Mouse (Mus musculus): ENCODE results near the gene Gstt2.

Gstt2 gene

DNA sequence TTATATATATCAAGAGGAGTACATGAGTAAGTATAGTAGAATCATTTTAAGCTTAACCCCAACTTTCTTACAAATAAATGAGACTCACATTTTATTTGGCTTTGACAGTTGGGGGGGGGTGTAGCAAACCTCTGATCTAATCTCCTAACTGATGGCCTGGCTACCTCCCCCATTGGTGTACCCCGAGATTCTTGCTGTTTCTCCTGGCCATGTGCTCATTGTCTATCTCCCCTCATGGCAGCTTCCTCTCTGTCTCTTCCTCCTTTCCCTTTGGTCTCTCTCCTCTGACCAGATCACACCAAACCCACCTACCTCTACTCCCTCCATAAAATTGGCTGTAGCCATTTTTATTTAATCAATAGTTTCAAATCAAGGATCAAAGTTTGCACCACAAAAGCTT lies 13.4 kb downstream of the Gstt2 start:
- no peak for DNase-seq

GRCm38 (mm10) chr10:75822443-75822842 lies 14.8 kb downstream of the Gstt2 start, which contains the start of gene Gstt4:
Gene Gstt4 (minus strand): TSS chr10:75822543.
- no peak for DNase-seq

DNA sequence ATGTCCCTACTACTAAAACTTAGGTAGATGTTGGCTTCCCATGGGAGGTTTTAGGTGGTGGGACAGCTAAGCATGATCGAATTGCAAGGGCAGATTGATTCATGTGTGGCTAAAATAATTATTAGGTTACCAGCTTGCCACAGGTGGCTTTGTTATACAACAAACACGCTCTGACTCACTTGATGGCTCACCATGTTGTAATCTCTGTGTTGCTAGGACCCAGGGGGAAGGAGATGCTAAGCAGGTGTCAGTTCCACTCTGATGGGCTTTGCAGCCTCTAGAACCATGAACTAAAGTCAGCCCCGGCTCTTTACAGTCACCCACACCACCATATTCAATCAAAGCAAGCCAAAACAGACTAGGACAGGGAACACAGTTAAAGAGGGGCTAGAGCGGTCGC lies 17.3 kb downstream of the Gstt2 start:
- DNase-seq, result no peak

GRCm38 (mm10) chr10:75818641-75819040 lies 18.6 kb downstream of the Gstt2 start:
- no peak for DNase-seq

DNA sequence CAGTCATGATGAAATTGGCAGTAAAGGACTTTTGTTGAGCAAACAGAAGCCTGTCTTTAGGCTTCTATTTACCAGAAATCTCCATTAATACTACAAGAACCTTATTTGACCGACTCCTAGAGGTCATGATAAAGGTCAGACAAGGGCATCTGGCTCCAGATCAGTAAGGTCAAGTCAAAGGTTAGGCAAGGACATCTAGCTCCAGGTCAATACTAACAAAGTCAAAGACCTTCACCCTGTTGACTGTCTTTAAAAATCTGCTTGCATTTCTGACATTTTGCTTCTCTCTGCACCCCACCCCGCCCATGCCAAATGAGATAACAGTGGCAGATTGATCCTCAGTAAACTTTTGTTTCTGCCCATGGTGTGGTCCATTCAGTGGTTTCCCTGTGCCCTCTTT lies 33.0 kb downstream of the Gstt2 start:
- DNase-seq, result no peak

DNA sequence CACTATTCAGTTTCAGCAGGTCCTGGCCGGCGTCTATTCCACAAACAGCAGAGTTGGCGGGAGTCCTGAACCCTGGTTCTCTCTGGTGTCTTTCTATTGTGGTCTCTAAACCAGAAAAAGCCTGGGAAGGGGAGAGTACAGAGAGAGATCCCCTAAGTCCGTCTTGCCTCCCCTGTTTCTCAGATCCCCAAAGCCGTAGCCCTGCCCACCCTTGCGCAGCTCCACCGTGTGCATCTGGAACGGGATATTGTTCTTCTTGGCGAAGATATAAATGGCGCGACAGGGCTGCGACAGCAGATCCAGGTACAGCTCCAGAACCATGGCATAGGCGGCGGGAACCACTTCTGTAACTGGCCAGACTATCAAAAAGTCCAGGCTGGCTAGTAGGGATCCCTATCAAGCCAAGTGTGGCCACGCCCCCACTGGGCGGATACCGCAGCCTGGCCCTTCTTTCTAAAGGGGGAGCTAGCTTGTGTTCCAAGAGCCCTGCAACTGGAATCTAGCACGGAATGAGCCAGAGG lies 39.0 kb downstream of the Gstt2 start, which contains the start of gene Gstt1:
Gene Gstt1, minus strand, starts transcription at position 409 of the 521 bp plus-strand sequence.
- peak in 1 of 2 experiments; percentile 46 for DNase-seq

- peak in 1 of 2 experiments; percentile 24 for DNase-seq
Observed at GRCm38 (mm10) chr10:75797619-75798175, 39.5 kb downstream of the Gstt2 start.

- no peak for DNase-seq
Observed at GRCm38 (mm10) chr10:75796731-75797516, 40.3 kb downstream of the Gstt2 start.

GRCm38 (mm10) chr10:75794880-75795279 lies 42.3 kb downstream of the Gstt2 start:
- no peak for DNase-seq

GRCm38 (mm10) chr10:75790773-75791172 lies 46.5 kb downstream of the Gstt2 start:
- no peak for DNase-seq

GRCm38 (mm10) chr10:75789841-75790240 lies 47.4 kb downstream of the Gstt2 start:
- no peak for DNase-seq

DNA sequence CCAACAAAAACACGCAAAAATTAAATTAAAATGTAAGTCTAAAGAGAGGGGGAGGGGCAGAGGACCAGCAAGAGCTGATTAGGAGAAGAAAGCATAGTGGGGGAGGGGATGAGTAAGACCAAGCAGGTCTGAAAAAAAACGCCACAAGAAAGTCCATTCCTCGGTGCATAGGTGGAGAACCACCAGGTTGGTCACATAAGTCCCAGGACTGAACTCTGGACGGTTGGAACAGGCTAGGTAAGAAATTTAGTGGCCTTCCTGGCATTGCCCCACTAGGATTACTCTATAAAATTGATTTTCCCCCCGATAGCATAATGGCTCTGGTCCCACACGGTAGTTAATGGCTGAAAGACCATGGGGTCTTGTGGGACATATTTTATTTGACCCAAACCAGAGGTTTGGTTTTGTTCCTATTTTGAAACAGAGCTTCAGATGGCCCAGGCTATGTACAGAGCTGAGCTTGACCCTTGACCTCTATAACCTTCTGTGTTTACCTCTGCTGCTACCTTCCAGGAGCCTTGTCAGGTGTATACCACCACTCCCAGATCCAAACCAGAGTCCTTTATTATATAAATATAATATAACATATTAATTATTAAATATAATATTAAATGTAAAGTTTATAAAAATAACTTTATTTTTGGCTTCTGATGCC lies 48.0 kb downstream of the Gstt2 start:
- no peak for DNase-seq

GRCm38 (mm10) chr10:75788277-75788676 lies 48.9 kb downstream of the Gstt2 start:
- no peak for DNase-seq

DNA sequence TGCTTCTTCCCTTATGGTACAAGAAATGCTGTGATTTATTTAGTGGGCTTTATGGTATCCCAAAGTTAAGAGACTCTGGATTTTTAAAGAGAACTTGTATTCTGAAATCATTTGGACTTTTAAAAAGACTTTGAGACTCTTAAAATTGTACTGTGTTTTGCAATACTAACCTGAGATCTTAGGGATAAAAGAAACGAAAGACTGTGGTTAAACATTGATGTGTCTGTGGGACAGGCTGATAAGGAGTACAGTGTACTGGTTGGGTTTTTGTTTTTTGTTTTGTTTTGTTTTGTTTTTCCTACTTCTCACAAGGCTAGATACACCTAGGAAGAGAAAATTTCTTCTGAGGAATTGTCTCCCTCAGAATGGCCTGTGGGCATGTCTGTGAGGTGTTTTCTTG lies 51.8 kb downstream of the Gstt2 start:
- no peak for DNase-seq
